Mouse (Mus musculus) ovary, postnatal 10 days (tissue): ENCODE results near the gene Gm960.

ENCODE experiments used
- DNase-seq: peaks from one replicate; pipeline ENCODE4 v3.0.0; 2022; ENCODE audit warnings: low spot score

Gene Gm960

DNA sequence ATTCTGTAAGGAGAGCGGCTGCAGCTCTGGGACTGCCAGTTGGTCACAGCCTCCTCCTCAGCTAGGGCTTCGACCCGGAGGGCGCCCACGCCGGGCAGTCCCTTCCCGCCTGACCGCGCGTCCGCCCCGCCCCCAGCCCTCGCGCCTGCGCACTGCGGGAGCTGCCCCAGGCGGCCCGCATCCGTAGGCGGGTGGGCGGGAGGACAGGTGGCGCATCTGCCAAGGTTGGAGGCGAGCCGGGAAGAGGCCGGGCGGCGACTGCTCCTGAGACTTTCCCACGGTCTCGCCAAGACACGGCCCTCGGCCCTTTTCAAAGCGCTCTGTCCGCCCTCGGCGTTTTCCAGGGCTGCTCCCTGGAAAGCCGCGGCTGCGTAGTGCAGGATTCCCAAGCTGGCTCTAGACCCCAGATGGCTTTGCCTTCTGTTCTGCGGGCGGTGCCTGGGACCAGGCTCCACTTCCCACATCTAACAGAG lies at the start of gene Gm960:
Gm960 (minus strand) TSS at position 464 of the 473 bp plus-strand sequence.
- peak; percentile 49 for DNase-seq

DNA sequence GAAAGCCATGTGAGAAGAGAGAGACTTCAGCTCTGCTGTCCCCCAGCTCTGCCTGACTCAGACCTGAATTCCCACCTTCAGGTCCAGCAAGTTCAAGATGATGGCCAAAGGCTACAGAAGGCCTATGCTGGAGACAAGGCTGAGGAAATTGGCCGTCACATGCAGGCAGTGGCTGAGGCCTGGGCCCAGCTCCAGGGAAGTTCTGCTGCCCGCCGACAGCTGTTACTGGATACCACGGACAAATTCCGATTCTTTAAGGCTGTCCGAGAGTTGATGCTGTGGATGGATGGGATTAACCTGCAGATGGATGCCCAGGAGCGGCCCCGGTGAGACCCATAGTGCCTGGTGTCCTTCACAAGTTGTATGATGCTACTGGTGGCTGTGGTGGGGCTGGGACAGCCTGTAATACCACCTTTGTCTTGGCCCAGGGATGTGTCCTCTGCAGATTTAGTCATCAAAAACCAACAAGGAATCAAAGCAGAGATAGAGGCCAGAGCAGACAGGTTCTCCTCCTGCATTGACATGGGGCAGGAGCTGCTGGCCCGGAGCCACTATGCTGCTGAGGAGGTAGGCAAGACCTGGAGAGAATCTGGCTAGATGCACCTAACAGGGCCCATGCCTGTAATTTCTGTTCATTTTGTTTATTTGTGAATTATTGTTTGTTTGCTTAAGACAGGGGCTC lies 49.3 kb upstream of the Gm960 start:
- DNase-seq, result no peak

DNA sequence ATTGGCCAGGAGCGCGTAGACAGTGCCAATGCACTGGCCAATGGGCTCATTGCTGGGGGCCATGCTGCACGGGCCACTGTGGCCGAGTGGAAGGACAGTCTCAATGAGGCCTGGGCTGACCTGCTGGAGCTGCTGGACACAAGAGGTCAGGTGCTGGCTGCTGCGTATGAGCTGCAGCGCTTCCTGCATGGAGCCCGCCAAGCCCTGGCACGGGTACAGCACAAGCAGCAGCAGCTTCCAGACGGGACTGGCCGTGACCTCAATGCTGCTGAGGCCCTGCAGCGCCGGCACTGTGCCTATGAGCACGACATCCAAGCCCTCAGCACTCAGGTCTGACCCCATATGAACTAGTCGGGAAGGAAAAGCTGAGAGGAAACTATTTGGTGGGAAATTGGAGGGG lies 48.1 kb upstream of the Gm960 start:
- DNase-seq, result no peak

DNA sequence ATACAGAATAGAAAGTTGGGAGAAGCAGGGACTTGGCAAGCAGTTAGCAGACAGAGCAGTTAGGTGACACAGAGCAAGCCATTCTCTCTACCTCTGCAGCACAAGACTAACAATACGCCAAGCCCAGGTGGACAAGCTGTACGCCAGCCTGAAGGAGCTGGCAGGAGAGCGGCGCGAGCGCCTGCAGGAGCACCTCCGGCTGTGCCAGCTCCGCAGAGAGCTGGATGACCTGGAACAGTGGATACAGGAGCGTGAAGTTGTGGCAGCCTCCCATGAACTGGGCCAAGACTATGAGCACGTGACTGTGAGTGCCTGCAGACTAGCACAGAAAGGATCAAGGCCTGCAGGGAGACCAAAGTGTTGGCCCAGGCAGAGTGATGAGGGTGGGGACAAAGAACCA lies 47.2 kb upstream of the Gm960 start:
- no peak for DNase-seq

DNA sequence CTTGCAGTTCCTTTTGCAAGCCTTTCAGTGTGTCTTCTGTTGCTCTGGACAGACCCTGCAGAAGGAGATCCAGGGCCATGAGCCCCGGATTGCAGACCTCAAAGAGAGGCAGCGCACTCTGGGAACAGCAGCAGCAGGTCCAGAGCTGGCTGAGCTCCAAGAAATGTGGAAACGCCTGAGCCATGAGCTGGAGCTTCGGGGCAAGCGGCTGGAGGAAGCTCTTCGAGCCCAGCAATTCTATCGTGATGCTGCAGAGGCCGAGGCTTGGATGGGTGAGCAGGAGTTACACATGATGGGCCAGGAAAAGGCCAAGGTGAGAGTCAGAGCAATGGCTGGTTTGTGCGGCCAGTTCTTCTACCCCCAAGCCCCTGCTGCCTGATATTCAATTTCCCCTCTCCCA lies 46.6 kb upstream of the Gm960 start:
- no peak for DNase-seq

DNA sequence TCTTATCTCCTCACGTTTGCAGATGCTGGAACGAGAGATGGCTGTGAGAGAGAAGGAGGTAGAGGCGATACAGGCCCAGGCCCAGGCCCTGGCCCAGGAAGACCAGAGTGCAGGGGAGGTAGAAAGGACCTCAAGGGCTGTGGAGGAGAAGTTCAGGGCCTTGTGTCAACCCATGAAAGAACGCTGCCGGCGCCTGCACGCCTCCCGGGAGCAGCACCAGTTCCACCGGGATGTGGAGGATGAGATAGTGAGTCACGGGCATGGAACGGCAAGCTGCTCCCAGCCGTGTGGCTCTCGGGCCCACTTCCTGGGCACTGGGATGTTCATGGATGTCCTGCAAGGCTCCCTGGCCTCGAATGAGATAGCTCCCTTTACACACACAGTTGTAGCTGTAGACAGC lies 45.6 kb upstream of the Gm960 start:
- DNase-seq, result no peak

DNA sequence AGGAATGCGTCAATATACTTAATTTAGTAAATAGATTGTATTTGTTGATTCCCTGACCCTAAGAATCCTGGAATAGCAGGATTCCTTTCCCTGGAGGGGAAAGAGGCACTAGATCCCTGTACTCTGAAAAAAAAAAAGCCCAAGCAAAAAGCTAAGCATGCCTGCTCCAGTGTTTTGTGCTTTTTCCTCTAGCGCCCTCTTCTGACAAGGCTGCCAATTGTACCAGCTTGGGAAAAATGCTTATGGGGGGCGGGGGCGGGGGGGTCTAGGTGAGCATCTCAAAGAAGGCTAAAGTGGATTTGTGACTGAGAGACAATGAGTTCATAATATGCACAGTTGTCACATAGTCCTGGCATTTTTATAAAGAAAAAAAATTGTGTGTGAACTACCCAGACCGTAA lies 45.1 kb upstream of the Gm960 start:
- DNase-seq, result no peak

DNA sequence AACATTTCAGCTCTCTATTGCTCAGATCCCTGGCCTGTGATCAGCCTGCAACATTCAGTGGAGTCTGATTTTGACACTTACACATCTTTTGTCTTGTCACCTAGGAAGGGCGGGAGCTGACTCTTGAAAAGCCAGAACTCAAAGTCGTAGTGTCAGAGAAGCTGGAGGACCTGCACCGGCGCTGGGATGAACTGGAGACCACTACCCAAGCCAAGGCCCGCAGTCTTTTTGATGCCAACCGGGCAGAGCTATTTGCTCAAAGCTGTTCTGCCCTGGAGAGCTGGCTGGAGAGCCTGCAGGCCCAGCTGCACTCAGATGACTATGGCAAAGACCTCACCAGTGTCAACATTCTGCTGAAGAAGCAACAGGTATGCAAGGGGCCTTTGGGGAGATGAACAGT lies 43.8 kb upstream of the Gm960 start:
- DNase-seq, result no peak

DNA sequence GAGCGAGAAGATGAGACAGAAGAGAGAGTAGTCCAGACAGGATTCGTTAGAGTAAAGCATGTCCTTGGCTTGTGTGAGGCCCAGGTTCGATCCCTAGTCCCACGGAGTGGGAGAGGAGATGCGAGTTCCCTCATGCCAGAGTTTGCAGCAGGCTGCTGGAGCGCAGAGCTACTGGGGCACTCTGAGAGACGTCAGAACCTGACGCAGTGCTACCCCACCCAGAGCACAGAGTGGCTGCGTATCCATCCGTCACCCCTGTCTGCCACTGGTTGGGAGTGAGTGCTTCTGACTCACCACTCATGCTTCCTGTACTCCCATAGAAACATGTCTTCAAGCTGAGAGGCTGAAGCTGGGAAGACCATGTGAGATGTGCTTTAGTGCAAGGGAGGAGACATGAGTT lies 43.0 kb upstream of the Gm960 start:
- DNase-seq, result no peak

DNA sequence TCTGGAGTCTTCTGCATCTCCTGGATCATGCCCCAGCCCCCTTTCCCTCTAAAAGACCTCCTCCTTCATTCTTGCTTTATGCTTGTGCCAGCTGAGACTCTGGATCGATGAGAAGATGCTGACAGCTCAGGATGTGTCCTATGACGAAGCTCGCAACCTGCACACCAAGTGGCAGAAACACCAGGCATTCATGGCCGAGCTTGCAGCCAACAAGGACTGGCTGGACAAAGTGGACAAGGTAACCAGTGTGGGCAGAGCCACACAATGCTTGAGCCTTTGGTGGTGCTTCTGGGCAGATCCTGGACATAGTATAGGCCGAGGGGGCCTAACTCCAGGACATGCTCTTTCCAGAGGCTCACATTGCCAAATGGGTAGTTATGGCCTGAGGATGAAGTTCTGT lies 41.3 kb upstream of the Gm960 start:
- no peak for DNase-seq

DNA sequence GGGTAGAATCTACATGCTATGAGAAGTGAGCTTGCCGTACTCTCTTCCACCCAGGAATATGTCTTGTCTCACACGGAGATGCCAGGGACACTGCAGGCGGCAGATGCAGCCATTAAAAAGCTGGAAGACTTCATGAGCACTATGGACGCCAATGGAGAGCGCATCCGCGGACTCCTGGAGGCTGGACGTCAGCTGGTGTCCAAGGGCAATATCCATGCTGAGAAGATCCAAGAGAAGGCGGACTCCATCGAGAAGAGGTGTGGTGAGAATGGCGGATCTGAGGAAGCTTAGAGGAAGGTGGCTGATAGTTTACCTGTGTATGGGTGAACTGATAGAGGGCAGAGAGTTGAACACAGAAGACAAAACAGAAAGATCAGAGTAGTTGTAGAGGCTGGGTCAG lies 40.6 kb upstream of the Gm960 start:
- no peak for DNase-seq

DNA sequence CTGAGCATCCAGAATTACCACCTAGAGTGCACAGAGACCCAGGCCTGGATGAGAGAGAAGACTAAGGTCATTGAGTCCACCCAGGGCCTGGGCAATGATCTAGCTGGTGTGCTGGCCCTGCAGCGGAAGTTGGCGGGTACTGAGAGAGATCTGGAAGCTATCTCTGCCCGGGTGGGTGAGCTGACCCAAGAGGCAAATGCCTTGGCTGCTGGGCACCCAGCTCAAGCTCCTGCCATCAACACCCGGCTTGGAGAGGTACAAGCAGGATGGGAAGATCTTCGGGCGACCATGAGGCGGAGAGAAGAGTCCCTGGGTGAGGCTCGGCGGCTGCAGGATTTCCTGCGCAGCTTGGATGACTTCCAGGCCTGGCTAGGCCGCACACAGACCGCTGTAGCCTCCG lies 39.4 kb upstream of the Gm960 start:
- no peak for DNase-seq

DNA sequence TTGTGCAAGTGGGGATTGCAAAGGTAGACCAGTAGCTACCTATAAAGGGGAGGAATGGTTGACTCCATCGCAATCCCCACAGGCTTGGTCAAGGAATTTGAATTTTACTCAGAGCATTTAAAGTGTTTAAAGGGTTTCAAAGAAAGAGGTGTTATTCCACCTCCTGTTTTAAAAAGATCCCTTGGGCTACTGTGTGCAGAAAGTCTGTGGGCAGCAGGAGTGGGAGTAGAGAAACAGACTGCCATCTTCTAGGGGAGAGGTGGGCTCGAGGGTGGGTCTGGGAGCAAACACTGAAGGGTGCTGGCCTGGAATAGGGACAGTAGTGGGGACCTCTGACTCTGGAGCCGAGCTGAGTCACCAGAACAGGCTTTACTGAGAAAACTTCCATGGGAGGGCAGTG lies 34.6 kb upstream of the Gm960 start:
- no peak for DNase-seq

DNA sequence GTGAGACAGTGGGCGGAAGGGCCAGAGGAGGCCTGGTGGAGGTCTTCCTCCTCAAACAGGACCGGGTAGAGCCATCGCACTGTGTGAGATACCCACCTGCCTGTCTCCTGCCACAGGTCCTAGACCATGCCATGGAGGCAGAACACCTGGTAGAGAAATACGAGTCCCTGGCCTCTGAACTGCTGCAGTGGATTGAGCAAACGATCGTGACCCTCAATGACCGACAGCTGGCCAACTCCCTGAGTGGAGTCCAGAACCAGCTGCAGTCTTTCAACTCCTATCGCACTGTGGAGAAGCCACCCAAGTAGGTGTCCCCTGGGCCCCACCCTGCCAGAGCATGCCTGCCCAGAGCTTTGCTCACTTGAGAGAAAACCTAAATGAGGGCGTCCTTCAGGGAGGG lies 30.7 kb upstream of the Gm960 start:
- DNase-seq, result no peak

DNA sequence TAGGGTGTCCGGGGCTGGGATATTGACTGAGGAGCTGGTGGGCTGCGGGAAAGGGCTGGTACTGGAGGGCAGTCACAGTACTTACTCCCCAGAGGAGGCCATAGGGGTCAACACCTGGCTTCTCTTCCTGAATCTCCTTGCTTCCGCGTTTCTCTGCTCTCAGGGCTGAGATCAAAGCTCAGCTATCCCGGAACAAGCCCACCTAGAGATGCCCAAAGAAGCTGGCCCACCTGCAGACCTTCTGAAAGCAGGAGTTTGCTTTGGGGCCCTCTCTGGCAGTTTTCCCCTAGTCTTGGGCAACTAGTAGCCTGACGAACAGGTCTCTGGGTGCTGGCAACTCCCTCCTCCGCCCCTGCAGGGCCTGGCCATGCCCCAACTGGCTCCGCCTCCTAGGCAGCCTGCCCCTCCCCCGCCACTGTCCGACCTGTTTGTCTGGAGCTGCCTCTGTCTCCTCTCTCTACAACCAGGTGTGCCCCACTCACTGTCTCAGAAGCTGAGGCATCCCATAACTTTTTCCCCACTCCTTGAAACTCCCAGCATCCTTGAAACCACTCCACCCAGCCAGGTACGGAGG lies 22.3 kb upstream of the Gm960 start:
- DNase-seq, result no peak

DNA sequence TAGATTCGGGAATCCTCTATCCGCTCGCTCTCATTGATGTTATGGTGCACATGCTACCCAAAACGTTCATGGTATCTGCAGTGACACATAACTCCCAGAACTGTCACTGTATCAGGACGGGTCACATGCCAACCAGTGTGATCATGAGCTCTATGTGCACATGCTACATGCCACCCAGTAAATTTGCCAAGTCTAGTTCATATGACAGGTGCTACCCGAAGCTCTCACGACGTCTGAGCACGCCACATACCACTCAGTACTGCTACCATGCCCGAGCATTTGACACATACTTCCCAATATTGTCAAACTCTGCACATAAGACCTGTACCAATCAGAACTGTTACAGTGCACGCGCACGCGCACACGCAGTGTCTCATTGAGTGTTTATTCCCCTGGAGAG lies 21.6 kb upstream of the Gm960 start:
- no peak for DNase-seq

DNA sequence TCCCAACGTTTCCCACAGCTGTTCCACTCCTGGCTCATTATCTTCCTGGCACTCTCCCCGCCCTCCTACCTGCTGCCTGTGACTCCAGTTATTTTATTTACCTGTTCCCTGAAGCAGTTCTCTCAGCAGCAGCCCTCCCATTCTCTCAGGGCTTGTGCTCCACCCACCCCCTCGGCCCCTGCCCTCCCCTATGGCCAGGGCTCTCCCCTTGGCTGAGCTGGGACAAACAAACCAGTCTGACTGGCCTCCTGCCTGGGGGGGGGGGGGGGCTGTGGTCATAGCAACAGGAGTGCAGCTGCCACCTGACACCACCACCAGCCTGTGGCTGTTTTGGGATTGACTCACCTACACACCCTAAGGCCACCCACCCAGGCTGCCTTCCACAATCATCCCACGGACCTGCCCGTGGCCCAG lies 20.9 kb upstream of the Gm960 start:
- DNase-seq, result no peak

DNA sequence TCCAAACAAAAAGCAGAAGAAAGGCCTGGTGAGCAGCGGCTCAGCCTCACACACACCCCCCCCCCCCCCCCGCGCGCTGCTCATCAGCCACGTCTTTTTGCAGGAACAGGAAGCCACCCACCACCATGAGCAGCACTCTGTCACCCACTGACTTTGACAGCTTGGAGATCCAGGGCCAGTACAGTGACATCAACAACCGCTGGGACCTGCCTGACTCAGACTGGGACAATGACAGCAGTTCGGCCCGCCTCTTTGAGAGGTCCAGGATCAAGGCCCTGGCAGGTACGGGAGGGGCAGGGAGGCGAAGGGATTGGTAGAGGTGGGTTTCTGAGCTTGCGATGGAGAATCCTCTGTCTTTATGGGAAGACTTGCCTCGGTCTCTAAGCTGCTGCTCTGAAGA lies 20.2 kb upstream of the Gm960 start:
- no peak for DNase-seq

DNA sequence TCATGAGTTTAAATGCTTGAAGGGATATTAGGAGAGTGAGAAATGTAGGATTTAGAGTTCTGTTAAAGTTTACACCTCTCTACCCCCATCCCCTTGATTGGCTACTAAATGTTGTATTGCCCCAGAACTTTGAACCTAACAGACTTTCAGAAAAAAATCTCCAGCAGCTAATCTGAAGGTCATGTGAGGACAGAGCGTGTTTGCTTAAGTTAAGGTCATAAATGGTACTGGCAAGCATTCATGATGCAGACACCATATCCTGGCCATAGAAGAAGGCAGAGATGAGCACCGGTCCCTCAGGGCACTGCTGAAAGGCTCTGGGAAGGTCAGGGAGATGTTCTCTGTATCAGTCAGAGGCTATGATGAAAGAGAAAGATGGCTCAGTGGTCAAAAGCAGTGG lies 18.8 kb upstream of the Gm960 start:
- DNase-seq, result no peak

DNA sequence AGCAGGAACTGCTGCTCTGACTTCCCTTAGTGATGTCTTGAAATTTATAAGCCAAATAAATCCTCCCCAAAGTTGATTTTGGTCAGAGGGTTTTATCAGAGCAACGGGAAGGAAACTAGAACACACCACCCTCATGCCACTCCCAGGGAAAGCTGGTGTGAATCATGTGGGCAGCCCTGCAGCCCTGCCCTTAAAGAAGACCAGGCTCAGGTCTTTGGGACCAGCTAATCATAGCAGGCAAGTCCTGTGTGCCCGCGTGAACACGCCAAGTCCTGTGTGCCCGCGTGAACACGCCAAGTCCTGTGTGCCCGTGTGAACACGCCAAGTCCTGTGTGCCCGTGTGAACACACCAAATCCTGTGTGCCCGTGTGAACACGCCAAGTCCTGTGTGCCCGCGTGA lies 18.3 kb upstream of the Gm960 start:
- DNase-seq, result no peak

DNA sequence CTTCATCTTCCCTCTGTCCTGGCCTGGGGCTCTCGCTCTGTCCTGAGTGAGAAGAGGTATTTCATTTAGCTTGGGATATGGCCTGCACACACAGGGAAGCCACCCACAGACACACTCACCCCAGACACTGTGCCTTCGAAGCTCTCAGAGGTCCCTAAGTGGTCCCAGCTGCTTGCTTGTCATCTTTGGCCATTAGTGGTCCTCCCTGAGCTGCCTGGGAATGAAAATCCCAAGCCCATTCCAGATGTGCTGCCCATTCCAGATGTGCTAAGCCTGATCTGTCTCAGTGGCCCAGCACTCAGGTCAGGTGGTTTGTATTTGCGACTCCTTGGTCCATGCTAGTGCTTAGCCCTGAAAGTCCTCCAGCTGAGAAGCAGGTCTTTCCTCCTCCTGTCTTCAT lies 15.4 kb upstream of the Gm960 start:
- DNase-seq, result no peak

DNA sequence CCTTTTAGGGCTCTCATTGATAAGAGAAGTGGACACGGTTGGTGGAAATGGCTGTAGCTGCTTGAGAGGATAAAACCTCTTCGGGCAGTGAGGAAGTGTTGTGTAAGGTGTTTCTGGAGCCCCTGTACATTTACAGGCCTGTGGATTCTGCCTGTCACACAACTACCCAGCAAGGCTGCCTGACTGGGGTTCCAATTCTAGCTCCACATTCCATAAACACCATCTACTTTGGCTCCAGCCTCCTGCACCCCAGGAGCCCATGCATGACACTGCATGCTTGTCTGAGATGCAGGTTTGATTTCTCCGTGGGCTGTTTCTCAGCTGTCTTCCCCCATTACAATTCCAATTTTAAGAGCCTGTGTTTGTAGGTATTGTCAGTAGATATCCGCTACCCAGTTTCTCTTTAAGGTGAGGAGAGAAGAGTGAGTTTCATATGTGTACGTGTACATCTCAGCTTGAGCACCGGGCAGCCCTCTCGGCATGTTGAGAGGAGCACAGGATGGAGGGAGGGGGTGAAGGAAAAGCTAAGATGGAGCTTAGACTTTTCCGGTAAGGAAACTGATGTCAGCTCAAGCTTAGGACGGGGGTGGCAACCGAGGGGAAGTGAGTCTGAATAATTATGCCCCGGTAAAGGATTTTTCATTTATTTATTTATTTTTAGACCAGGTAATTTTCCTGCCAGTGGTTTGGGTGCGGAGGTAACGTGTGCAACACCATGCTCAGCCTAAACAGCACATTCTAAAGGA lies 14.5 kb upstream of the Gm960 start:
- no peak for DNase-seq

DNA sequence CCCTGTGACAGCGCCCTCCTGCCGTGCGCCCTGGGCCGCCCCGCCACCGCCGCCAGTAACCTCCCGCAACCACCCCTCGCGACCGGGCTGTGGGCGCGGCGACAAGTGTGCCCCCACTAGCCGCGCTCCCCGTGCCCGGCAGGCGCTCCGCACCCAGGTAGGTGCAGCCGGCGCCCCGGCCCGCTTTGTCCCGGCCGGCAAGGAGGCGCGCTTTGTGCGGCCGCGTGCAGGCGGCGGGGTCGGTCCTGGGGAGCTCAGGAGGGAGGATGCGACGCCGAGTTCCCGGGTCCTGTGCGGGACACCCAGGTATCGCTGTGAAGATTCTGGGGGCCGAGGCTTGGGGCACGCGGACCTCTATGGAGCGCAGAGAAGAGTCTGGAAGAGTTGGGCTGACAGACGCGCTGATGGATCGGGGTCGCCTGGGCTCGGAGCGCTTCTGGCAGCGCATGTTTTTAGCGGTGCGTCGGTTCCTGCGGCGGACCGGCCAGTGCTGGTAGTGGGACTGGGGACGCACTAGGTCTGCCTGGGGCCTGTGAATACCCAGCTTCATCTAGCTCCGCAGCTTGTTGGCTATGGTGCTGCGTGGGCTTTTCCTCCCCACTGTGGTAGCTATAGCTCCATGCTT lies 13.8 kb upstream of the Gm960 start:
- DNase-seq, result no peak
